Mouse (Mus musculus) bone marrow, adult 2 months (tissue): ENCODE measurements around the gene Szt2. TPM values are rescaled to one million over a fixed set of nuclear protein-coding genes. Genes with fewer than 3 reads are reported as not detected.

ENCODE experiments used
- H3K27ac ChIP-seq: fragments of 200-500 bp; 2 replicates; pipeline ENCODE4 v1.5.1; 2012; ENCODE audit warnings: low read depth, mild to moderate bottlenecking, control low read depth, inconsistent platforms, low read length; ENCODE audit not compliant: control insufficient read depth, poor library complexity, insufficient read depth
- H3K4me1 ChIP-seq: fragments of 200-500 bp; 2 replicates; pipeline ENCODE4 v1.6.1; 2011; ENCODE audit warnings: low read length; ENCODE audit not compliant: control insufficient read depth, insufficient read depth
- H3K4me3 ChIP-seq: fragments of 200-500 bp; replicated peaks from 2 replicates; pipeline ENCODE3; 2011; ENCODE audit warnings: mild to moderate bottlenecking, low read depth, low read length, control low read depth; ENCODE audit not compliant: control insufficient read depth
- CTCF ChIP-seq: fragments of 200-500 bp; IDR thresholded peaks from 2 replicates; pipeline ENCODE4 v1.5.1; 2011; ENCODE audit warnings: low read length, control low read depth; ENCODE audit not compliant: control insufficient read depth, insufficient read depth
- POLR2A ChIP-seq: fragments of 200-500 bp; IDR thresholded peaks from 2 replicates; pipeline ENCODE4 v1.6.1; 2011; ENCODE audit warnings: low read depth, mild to moderate bottlenecking, control low read depth, low read length, borderline replicate concordance; ENCODE audit not compliant: control insufficient read depth
- WGBS: fragments of 180-500 bp; shearing (Covaris S2); methylation state at CpG from one replicate; pipeline ENCODE4 v1.1.7; 2018; 5-methylcytosine and 5-hydroxymethylcytosine counted together
- polyA plus RNA-seq: library from polyadenylated mRNA; stranded (reverse); fragments of >200 nt; gene quantifications from 2 replicates; pipeline ENCODE4 v1.2.4, GENCODE M21; 2011; ENCODE audit warnings: low replicate concordance; ENCODE audit not compliant: missing spikeins, insufficient read depth, insufficient read length

Gene Szt2
- polyA plus RNA-seq, 1 experiment = 34.6 TPM

- WGBS = 72% methylated on average over 13 of the region's 13 CpGs
- TF ChIP-seq CTCF (no peak), POLR2A (no peak)
- Histone ChIP-seq H3K27ac (no peak overlapping the region), H3K4me3 (no peak overlapping the region), H3K4me1 (no peaks in the 10 kb centered on the region; the same call in 1 of the 2 replicates)
Observed at GRCm38 (mm10) chr4:118417112-118417797, 8.2 kb upstream of the Szt2 start.

GRCm38 (mm10) chr4:118416329-118416728 is 7.3 kb upstream of the Szt2 start:
- TF ChIP-seq POLR2A (no peak), CTCF (no peak)
- H3K4me3 ChIP-seq = no peak overlapping the region
- no peak overlapping the region for H3K27ac ChIP-seq
- peaks cover 2% of the 10 kb centered on the region; the same call in 1 of the 2 replicates for H3K4me1 ChIP-seq
- 89% methylated on average over 5 of the region's 5 CpGs for WGBS

GRCm38 (mm10) chr4:118415779-118416178 is 6.7 kb upstream of the Szt2 start:
- H3K4me3 ChIP-seq = no peak overlapping the region
- TF ChIP-seq CTCF = no peak
- no peak for TF ChIP-seq POLR2A
- H3K4me1 ChIP-seq = peaks cover 2% of the 10 kb centered on the region; the same call in 1 of the 2 replicates
- no peak overlapping the region for H3K27ac ChIP-seq
- 83% methylated on average over 2 of the region's 2 CpGs for WGBS

GRCm38 (mm10) chr4:118413553-118413952 is 4.5 kb upstream of the Szt2 start:
- Histone ChIP-seq H3K4me3 (no peak overlapping the region), H3K27ac (no peak overlapping the region), H3K4me1 (peaks cover 2% of the 10 kb centered on the region; the same call in 1 of the 2 replicates)
- no peak for TF ChIP-seq CTCF
- 93% methylated on average over 5 of the region's 5 CpGs for WGBS

GRCm38 (mm10) chr4:118410871-118411270 is 1.8 kb upstream of the Szt2 start:
- TF ChIP-seq POLR2A (no peak), CTCF (no peak)
- peak overlapping the region; percentile 48; the same call in 1 of the 2 replicates for H3K27ac ChIP-seq
- H3K4me3 ChIP-seq = peak overlapping the region; percentile 10
- 81% methylated on average over 5 of the region's 5 CpGs for whole genome bisulfite sequencing
- H3K4me1 ChIP-seq = peaks cover 5% of the 10 kb centered on the region; the same call in 1 of the 2 replicates

GRCm38 (mm10) chr4:118402701-118403100 is 6.4 kb downstream of the Szt2 start:
- WGBS = 89% methylated on average over 12 of the region's 12 CpGs
- Histone ChIP-seq H3K27ac (no peak overlapping the region), H3K4me3 (no peak overlapping the region), H3K4me1 (no peaks in the 10 kb centered on the region; the same call in 1 of the 2 replicates)
- TF ChIP-seq POLR2A (no peak), CTCF (no peak)

- Histone ChIP-seq H3K4me1 (no peaks in the 10 kb centered on the region; the same call in 1 of the 2 replicates), H3K4me3 (no peak overlapping the region), H3K27ac (no peak overlapping the region)
- TF ChIP-seq CTCF (no peak), POLR2A (no peak)
- WGBS = 60% methylated on average over 5 of the region's 5 CpGs
Observed at GRCm38 (mm10) chr4:118401918-118402317, 7.2 kb downstream of the Szt2 start.

GRCm38 (mm10) chr4:118401421-118401820 is 7.7 kb downstream of the Szt2 start:
- WGBS = 82% methylated on average over 3 of the region's 3 CpGs
- no peak overlapping the region for H3K27ac ChIP-seq
- no peaks in the 10 kb centered on the region; the same call in 1 of the 2 replicates for H3K4me1 ChIP-seq
- H3K4me3 ChIP-seq = no peak overlapping the region
- TF ChIP-seq CTCF = no peak
- TF ChIP-seq POLR2A = no peak

- TF ChIP-seq POLR2A (no peak), CTCF (no peak)
- WGBS = 55% methylated on average over 6 of the region's 6 CpGs
- H3K27ac ChIP-seq = peak overlapping the region; percentile 21; the same call in 1 of the 2 replicates
Observed at GRCm38 (mm10) chr4:118398400-118398799, 10.7 kb downstream of the Szt2 start.

More at GRCm38 (mm10) chr4:118398400-118398799, 10.7 kb downstream of the Szt2 start:
- H3K4me3 ChIP-seq = no peak overlapping the region
- H3K4me1 ChIP-seq = no peaks in the 10 kb centered on the region; the same call in 1 of the 2 replicates
